Mouse (Mus musculus) liver, adult 2 months (tissue): Measurements from ENCODE around the gene Rpl23a. TPM values are rescaled to one million over a fixed set of nuclear protein-coding genes. Genes with fewer than 3 reads are reported as not detected.
A peak's percentile ranks its signal among the peaks of the same experiment; 100 is the strongest.
"Not testable (repeated sequence)": the region's sequence is repeated elsewhere in the genome, so short reads cannot be mapped to it uniquely, and the experiment has no call there.

Experiments used
- DNase-seq: peaks from one replicate; pipeline ENCODE4 v3.0.0-alpha.2; 2011; ENCODE audit warnings: low read depth, low spot score; ENCODE audit errors: extremely low read depth
- H3K27ac ChIP-seq: fragments of 200-500 bp; replicated peaks from 2 replicates; pipeline ENCODE4 v1.5.1; 2012; ENCODE audit warnings: low read depth, mild to moderate bottlenecking, control low read depth, inconsistent platforms, low read length; ENCODE audit not compliant: insufficient read depth
- H3K27me3 ChIP-seq: fragments of 200-500 bp; 2 replicates; pipeline ENCODE4 v1.6.1; 2012; ENCODE audit warnings: mild to moderate bottlenecking, moderate library complexity, low read length, inconsistent platforms; ENCODE audit not compliant: control insufficient read depth, insufficient read depth
- H3K36me3 ChIP-seq: fragments of 200-500 bp; 2 replicates; pipeline ENCODE4 v1.6.1; 2012; ENCODE audit warnings: low read length, inconsistent platforms; ENCODE audit not compliant: control insufficient read depth, insufficient read depth
- H3K4me1 ChIP-seq: fragments of 200-500 bp; 2 replicates; pipeline ENCODE4 v1.6.1; 2011; ENCODE audit warnings: low read length; ENCODE audit not compliant: control insufficient read depth, insufficient read depth
- H3K4me3 ChIP-seq: fragments of 200-500 bp; 2 replicates; pipeline ENCODE4 v1.5.1; 2011; ENCODE audit warnings: low read depth, mild to moderate bottlenecking, control low read depth, low read length, moderate library complexity; ENCODE audit not compliant: insufficient read depth
- H3K79me2 ChIP-seq: fragments of 200-500 bp; 2 replicates; pipeline ENCODE4 v1.6.1; 2012; ENCODE audit warnings: inconsistent platforms, mild to moderate bottlenecking, low read length, moderate library complexity; ENCODE audit not compliant: control insufficient read depth, insufficient read depth
- H3K9ac ChIP-seq: fragments of 200-500 bp; 2 replicates; pipeline ENCODE4 v1.6.1; 2012; ENCODE audit warnings: low read depth, mild to moderate bottlenecking, control low read depth, inconsistent platforms, low read length
- CTCF ChIP-seq: fragments of 200-500 bp; IDR thresholded peaks from 2 replicates; pipeline ENCODE4 v1.5.1; 2011; ENCODE audit warnings: low read depth, low read length, control low read depth
- POLR2A ChIP-seq: fragments of 200-500 bp; IDR thresholded peaks from 2 replicates; pipeline ENCODE4 v1.6.1; 2011; ENCODE audit warnings: low read length, control low read depth; ENCODE audit not compliant: insufficient read depth; ENCODE audit errors: extremely low read depth
- WGBS: fragments of 180-500 bp; shearing (Covaris S2); methylation state at CpG from one replicate; pipeline ENCODE4 v1.1.7; 2018; 5-methylcytosine and 5-hydroxymethylcytosine counted together
- polyA plus RNA-seq: library from polyadenylated mRNA; depleted of rRNA; stranded (reverse); fragments of >200 nt; gene quantifications from 2 replicates; pipeline ENCODE4 v1.2.3, GENCODE M21; 2012
- total RNA-seq: library from RNA; depleted of rRNA; stranded (reverse); fragments of >200 nt; gene quantifications from 2 replicates; pipeline ENCODE4 v1.2.3, GENCODE M21; 2014

The Rpl23a gene
- total and polyA plus RNA-seq, 2 experiments, result 110 to 352 TPM

DNA sequence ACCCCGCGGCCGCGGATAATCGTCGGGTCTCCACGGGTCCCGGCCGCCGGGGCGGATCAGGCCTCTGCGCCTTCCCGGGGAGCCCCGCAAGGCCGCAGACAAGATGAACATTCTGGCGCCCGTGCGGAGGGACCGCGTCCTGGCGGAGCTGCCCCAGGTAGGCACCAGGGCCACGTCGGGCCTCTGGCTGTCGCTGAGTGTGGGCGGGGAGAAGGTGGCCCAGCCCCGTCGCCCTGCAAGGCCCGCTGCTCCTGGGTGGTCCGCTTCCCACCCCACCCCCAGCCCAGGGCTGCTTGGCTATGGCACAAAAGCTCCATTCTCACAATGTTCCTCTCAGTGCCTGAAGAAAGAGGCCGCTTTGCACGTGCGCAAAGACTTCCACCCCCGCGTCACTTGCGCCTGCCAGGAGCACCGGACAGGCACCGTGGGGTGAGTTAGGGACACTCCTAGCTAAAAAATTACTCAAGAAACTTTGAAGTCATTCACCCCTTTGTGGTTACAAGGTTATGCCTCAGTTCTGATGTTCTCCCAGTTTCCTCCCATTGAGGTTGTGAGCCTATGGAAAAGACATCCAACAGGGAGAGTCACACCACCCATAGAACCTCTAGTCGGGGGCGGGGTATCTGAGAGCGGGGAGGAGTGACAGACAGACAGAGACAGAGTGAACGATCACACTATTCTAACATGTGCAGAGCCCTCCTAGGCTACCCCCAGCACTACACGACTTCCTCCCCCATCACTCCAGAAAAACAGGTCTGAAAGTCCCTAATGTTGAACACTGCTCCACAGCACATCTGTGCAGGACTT is 6.1 kb upstream of the Rpl23a start:
- DNase-seq, result peak; percentile 42
- WGBS, result 1% methylated on average over 42 of the region's 42 CpGs
- Histone ChIP-seq H3K27ac (peak overlapping the region; percentile 29), H3K4me1 (peaks cover 2% of the 10 kb centered on the region; the same call in 1 of the 2 replicates), H3K36me3 (no peaks in the 10 kb centered on the region), H3K27me3 (no peaks in the 10 kb centered on the region), H3K4me3 (peak overlapping the region; percentile 73), H3K9ac (peak overlapping the region; percentile 86), H3K79me2 (no peaks in the 10 kb centered on the region)
- TF ChIP-seq POLR2A, result 0 out of 2 replicates have a peak, but pooled peaks have one; percentile 16
- no peak for TF ChIP-seq CTCF

DNA sequence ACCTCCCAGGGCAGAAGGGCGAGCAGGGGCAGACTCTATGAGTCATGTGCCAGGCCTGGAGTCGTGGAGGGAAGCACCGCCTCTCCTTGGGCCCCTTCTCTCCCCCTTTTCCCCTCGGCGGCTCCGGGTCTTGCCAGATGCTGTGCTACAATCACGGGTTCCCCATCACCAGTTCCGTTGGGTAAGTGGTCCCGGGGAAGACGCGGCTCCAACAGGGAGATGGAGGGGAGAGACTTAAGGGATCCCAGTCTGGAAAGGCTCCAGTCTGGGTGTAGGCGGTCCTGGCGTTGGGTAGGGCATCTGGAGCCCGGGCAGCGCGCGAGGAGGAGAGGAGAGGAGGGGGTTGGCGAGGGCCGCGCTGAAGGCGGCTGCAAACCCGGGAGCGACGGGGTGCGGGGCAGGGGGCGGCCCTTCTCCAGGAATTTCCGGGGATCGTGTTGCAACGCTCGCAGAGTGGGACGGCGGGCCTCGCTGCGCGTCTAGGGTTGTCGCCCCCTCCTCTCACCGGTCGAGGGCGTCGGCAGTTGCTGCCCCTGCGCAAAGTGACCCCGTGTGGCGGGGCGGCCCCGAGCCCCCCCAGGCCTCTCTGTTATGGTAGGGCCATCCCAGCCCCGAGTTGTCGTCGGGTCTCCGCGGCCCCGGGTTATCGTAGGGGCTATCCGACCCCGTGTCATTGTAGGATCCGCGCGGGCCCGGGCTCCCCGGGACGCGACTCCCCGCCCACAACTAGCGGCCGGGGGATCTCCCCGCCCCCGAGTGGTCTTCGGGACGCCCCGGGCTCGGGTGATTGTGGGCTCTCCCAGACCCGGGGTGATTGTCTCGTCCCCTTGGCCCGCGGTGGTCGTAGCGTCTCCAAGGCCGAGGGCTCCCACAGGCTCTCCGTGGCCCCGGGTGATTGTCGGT is 5.2 kb upstream of the Rpl23a start, which contains the start of gene Rab34:
Gene Rab34, plus strand, starts transcription at position 100 of the 903 bp plus-strand sequence.
- H3K27me3 ChIP-seq, result no peaks in the 10 kb centered on the region
- DNase-seq, result no peak
- peak within 1 kb of the TSS; percentile 73 for H3K4me3 ChIP-seq
- peaks cover 2% of the 10 kb centered on the region; the same call in 1 of the 2 replicates for H3K4me1 ChIP-seq
- H3K9ac ChIP-seq, result peak within 1 kb of the TSS; percentile 86
- TF ChIP-seq CTCF (no peak), POLR2A (peak; percentile 22; the same call in 1 of the 2 replicates)
- no peaks in the 10 kb centered on the region for H3K79me2 ChIP-seq
- no peaks in the 10 kb centered on the region for H3K36me3 ChIP-seq
- peak within 1 kb of the TSS; percentile 29 for H3K27ac ChIP-seq
- WGBS, result 2% methylated on average over 80 of the region's 80 CpGs

DNA sequence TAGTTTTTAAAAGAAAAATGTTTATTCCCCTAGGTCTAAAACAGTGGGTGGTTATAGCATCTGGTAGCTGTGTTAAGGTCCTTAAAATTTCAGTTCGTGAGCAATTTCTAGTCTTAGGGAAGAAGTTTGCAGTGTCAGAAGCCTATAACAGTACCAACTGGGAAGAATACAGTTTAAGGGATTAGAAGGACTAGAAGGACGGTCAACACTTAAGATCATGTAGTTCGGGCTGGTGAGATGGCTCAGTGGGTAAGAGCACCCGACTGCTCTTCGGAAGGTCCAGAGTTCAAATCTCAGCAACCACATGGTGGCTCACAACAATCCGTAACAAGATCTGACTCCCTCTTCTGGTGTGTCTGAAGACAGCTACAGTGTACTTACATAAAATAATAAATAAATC is 1.3 kb upstream of the Rpl23a start:
- H3K36me3 ChIP-seq, result peaks cover 18% of the 10 kb centered on the region
- not testable (repeated sequence) for H3K4me3 ChIP-seq, H3K4me1 ChIP-seq, H3K27me3 ChIP-seq, H3K79me2 ChIP-seq, H3K27ac ChIP-seq, H3K9ac ChIP-seq, DNase-seq
- 90% methylated on average over 6 of the region's 6 CpGs for WGBS

DNA sequence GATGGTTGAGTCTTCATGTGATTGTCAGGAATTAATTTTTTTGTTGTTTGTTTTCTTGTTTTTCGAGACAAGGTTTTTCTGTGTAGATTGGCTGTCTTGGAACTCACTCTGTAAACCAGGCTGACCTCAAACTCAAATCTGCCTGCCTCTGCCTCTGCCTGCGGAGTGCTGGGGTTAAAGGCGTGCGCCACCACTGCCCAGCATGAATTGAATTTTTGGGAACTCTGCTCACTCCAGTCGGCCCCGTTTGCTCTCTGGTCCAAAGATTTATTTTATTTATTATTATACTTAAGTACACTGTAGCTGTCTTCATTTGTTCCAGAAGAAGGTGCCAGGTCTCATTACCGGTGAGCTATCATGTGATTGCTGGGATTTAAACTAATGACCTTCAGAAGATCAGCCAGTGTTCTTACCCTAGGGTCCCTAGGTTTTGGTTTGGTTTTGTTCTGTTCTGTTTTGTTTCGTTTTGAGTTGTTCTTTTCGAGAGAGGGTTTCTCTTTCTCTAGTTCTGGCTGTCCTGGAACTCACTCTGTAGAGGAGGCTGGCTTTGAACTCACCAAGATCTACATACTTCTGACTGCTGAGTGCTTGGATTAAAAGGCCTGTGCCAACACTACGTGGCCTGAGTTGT is 615 bp upstream of the Rpl23a start:
- Histone ChIP-seq H3K36me3 (peaks cover 19% of the 10 kb centered on the region), H3K79me2 (peaks cover 5% of the 10 kb centered on the region; the same call in 1 of the 2 replicates), H3K27me3 (no peaks in the 10 kb centered on the region), H3K4me1 (peaks cover 7% of the 10 kb centered on the region), H3K9ac (peak overlapping the region; percentile 62), H3K27ac (no peak overlapping the region; the same call in 1 of the 2 replicates), H3K4me3 (peak overlapping the region; percentile 8; the same call in 1 of the 2 replicates)
- TF ChIP-seq CTCF (no peak), POLR2A (no peak)
- DNase-seq, result peak; percentile 46
- 28% methylated on average over 10 of the region's 10 CpGs for WGBS

- peak overlapping the region; percentile 54; the same call in 1 of the 2 replicates for H3K27ac ChIP-seq
- peak; percentile 23 for DNase-seq
- H3K9ac ChIP-seq, result peak overlapping the region; percentile 87
- H3K4me1 ChIP-seq, result peaks cover 5% of the 10 kb centered on the region
- H3K27me3 ChIP-seq, result no peaks in the 10 kb centered on the region
- peaks cover 5% of the 10 kb centered on the region; the same call in 1 of the 2 replicates for H3K79me2 ChIP-seq
- H3K4me3 ChIP-seq, result peak overlapping the region; percentile 73
- WGBS, result 4% methylated on average over 7 of the region's 7 CpGs
- TF ChIP-seq POLR2A (no peak), CTCF (no peak)
- peaks cover 19% of the 10 kb centered on the region for H3K36me3 ChIP-seq
These were observed 934 bp downstream of the Rpl23a start for GRCm38 (mm10) chr11:78182450-78182849.
